Mouse (Mus musculus): ENCODE data around the gene Limk1. TPM values are rescaled to one million over a fixed set of nuclear protein-coding genes. Genes with fewer than 3 reads are reported as not detected.

Limk1 gene
- polyA plus RNA-seq, 1 experiment, result 32.2 TPM

- Histone ChIP-seq H3K79me2 (ENCODE audit: control insufficient read depth, insufficient read depth) (no peaks in the 10 kb centered on the region), H3ac (ENCODE audit: control insufficient read depth, insufficient read length, low read depth) (no peak overlapping the region), H3K79me3 (ENCODE audit: low read depth) (no peaks in the 10 kb centered on the region), H3K27me3 (ENCODE audit: control insufficient read depth, insufficient read depth, insufficient read length) (no peaks in the 10 kb centered on the region), H3K36me3 (ENCODE audit: control insufficient read depth, insufficient read depth) (peaks cover 12% of the 10 kb centered on the region), H3K4me3 (ENCODE audit: insufficient read depth, poor library complexity, severe bottlenecking) (no peak overlapping the region)
- TF ChIP-seq CEBPB (IDR thresholded peaks at IDR 0.05; ENCODE audit: low read depth), result no peak
- TF ChIP-seq MAX (IDR thresholded peaks at IDR 0.05), result no peak
- no peak for TF ChIP-seq MYOD1 (IDR thresholded peaks at IDR 0.05; ENCODE audit: control insufficient read depth, insufficient read length, low read depth)
- TF ChIP-seq FOSL1 (IDR thresholded peaks at IDR 0.05; ENCODE audit: insufficient read depth, low read length, poor library complexity, severe bottlenecking), result no peak
- TF ChIP-seq MYOG (IDR thresholded peaks at IDR 0.05; ENCODE audit: control insufficient read depth, extremely low read depth, insufficient read length), result no peak
- TF ChIP-seq CTCF (IDR thresholded peaks at IDR 0.05; ENCODE audit: control insufficient read depth, insufficient read depth, insufficient read length), result no peak
- TF ChIP-seq USF1 (IDR thresholded peaks at IDR 0.05; ENCODE audit: low read depth), result no peak
Observed at GRCm38 (mm10) chr5:134684398-134684797, 4.0 kb downstream of the Limk1 start.

GRCm38 (mm10) chr5:134683813-134684212 lies 4.6 kb downstream of the Limk1 start:
- Histone ChIP-seq H3K4me3 (ENCODE audit: insufficient read depth, poor library complexity, severe bottlenecking) (no peak overlapping the region), H3K79me3 (ENCODE audit: low read depth) (no peaks in the 10 kb centered on the region), H3K36me3 (ENCODE audit: control insufficient read depth, insufficient read depth) (peaks cover 12% of the 10 kb centered on the region), H3K79me2 (ENCODE audit: control insufficient read depth, insufficient read depth) (no peaks in the 10 kb centered on the region), H3K27me3 (ENCODE audit: control insufficient read depth, insufficient read depth, insufficient read length) (no peaks in the 10 kb centered on the region), H3ac (ENCODE audit: control insufficient read depth, insufficient read length, low read depth) (no peak overlapping the region)
- no peak for TF ChIP-seq MYOD1 (IDR thresholded peaks at IDR 0.05; ENCODE audit: control insufficient read depth, insufficient read length, low read depth)
- TF ChIP-seq USF1 (IDR thresholded peaks at IDR 0.05; ENCODE audit: low read depth), result no peak
- TF ChIP-seq CEBPB (IDR thresholded peaks at IDR 0.05; ENCODE audit: low read depth), result no peak
- no peak for TF ChIP-seq MAX (IDR thresholded peaks at IDR 0.05)
- TF ChIP-seq FOSL1 (IDR thresholded peaks at IDR 0.05; ENCODE audit: insufficient read depth, low read length, poor library complexity, severe bottlenecking), result no peak
- no peak for TF ChIP-seq CTCF (IDR thresholded peaks at IDR 0.05; ENCODE audit: control insufficient read depth, insufficient read depth, insufficient read length)
- TF ChIP-seq MYOG (IDR thresholded peaks at IDR 0.05; ENCODE audit: control insufficient read depth, extremely low read depth, insufficient read length), result no peak

GRCm38 (mm10) chr5:134680238-134680637 lies 8.2 kb downstream of the Limk1 start:
- no peaks in the 10 kb centered on the region for H3K27me3 ChIP-seq (ENCODE audit: control insufficient read depth, insufficient read depth, insufficient read length)
- H3ac ChIP-seq (ENCODE audit: control insufficient read depth, insufficient read length, low read depth), result peak overlapping the region; percentile 18
- TF ChIP-seq MYOD1 (IDR thresholded peaks at IDR 0.05; ENCODE audit: control insufficient read depth, insufficient read length, low read depth) (no peak), USF1 (IDR thresholded peaks at IDR 0.05; ENCODE audit: low read depth) (no peak), MYOG (IDR thresholded peaks at IDR 0.05; ENCODE audit: control insufficient read depth, extremely low read depth, insufficient read length) (no peak), CEBPB (IDR thresholded peaks at IDR 0.05; ENCODE audit: low read depth) (no peak), FOSL1 (IDR thresholded peaks at IDR 0.05; ENCODE audit: insufficient read depth, low read length, poor library complexity, severe bottlenecking) (no peak), CTCF (IDR thresholded peaks at IDR 0.05; ENCODE audit: control insufficient read depth, insufficient read depth, insufficient read length) (no peak)

GRCm38 (mm10) chr5:134678827-134679546 lies 9.4 kb downstream of the Limk1 start:
- Histone ChIP-seq H3ac (ENCODE audit: control insufficient read depth, insufficient read length, low read depth) (peak overlapping the region; percentile 28), H3K4me3 (ENCODE audit: insufficient read depth, poor library complexity, severe bottlenecking) (no peak overlapping the region), H3K27me3 (ENCODE audit: control insufficient read depth, insufficient read depth, insufficient read length) (no peaks in the 10 kb centered on the region), H3K79me2 (ENCODE audit: control insufficient read depth, insufficient read depth) (peaks cover 12% of the 10 kb centered on the region), H3K36me3 (ENCODE audit: control insufficient read depth, insufficient read depth) (peaks cover 8% of the 10 kb centered on the region), H3K79me3 (ENCODE audit: low read depth) (peaks cover 3% of the 10 kb centered on the region)
- TF ChIP-seq MYOG (IDR thresholded peaks at IDR 0.05; ENCODE audit: control insufficient read depth, extremely low read depth, insufficient read length) (no peak), CEBPB (IDR thresholded peaks at IDR 0.05; ENCODE audit: low read depth) (no peak), CTCF (IDR thresholded peaks at IDR 0.05; ENCODE audit: control insufficient read depth, insufficient read depth, insufficient read length) (no peak), MAX (IDR thresholded peaks at IDR 0.05) (no peak), MYOD1 (IDR thresholded peaks at IDR 0.05; ENCODE audit: control insufficient read depth, insufficient read length, low read depth) (peak; percentile 49)

More at GRCm38 (mm10) chr5:134680238-134680637, 8.2 kb downstream of the Limk1 start:
- Histone ChIP-seq H3K79me2 (ENCODE audit: control insufficient read depth, insufficient read depth) (peaks cover 12% of the 10 kb centered on the region), H3K79me3 (ENCODE audit: low read depth) (no peaks in the 10 kb centered on the region), H3K4me3 (ENCODE audit: insufficient read depth, poor library complexity, severe bottlenecking) (no peak overlapping the region), H3K36me3 (ENCODE audit: control insufficient read depth, insufficient read depth) (peaks cover 8% of the 10 kb centered on the region)

- Histone ChIP-seq H3K4me3 (ENCODE audit: insufficient read depth, poor library complexity, severe bottlenecking) (no peak overlapping the region), H3K27me3 (ENCODE audit: control insufficient read depth, insufficient read depth, insufficient read length) (no peaks in the 10 kb centered on the region), H3ac (ENCODE audit: control insufficient read depth, insufficient read length, low read depth) (no peak overlapping the region), H3K79me2 (ENCODE audit: control insufficient read depth, insufficient read depth) (peaks cover 12% of the 10 kb centered on the region), H3K79me3 (ENCODE audit: low read depth) (peaks cover 3% of the 10 kb centered on the region), H3K36me3 (ENCODE audit: control insufficient read depth, insufficient read depth) (peaks cover 7% of the 10 kb centered on the region)
- TF ChIP-seq FOSL1 (IDR thresholded peaks at IDR 0.05; ENCODE audit: insufficient read depth, low read length, poor library complexity, severe bottlenecking) (no peak), CEBPB (IDR thresholded peaks at IDR 0.05; ENCODE audit: low read depth) (no peak), CTCF (IDR thresholded peaks at IDR 0.05; ENCODE audit: control insufficient read depth, insufficient read depth, insufficient read length) (no peak), MYOD1 (IDR thresholded peaks at IDR 0.05; ENCODE audit: control insufficient read depth, insufficient read length, low read depth) (no peak), USF1 (IDR thresholded peaks at IDR 0.05; ENCODE audit: low read depth) (no peak), MYOG (IDR thresholded peaks at IDR 0.05; ENCODE audit: control insufficient read depth, extremely low read depth, insufficient read length) (no peak), MAX (IDR thresholded peaks at IDR 0.05) (no peak)
Observed at GRCm38 (mm10) chr5:134678031-134678430, 10.4 kb downstream of the Limk1 start.

All from C2C12 (cell line).